Mouse (Mus musculus) gastrocnemius, postnatal 4 days (tissue): ENCODE data around the gene Plscr5. TPM values are rescaled to one million over a fixed set of nuclear protein-coding genes. Genes with fewer than 3 reads are reported as not detected.
A peak's percentile ranks its signal among the peaks of the same experiment; 100 is the strongest.
"Not testable (repeated sequence)": the region's sequence is repeated elsewhere in the genome, so short reads cannot be mapped to it uniquely, and the experiment has no call there.

Experiments
- DNase-seq, 2 experiments: peaks; one replicate each; pipeline ENCODE4 v3.0.0; 2021 to 2022; ENCODE audit warnings: low spot score in 2 of 2, mixed read lengths in 2 of 2
- long read RNA-seq, 2 experiments: library from polyadenylated mRNA; stranded (forward); transcript quantifications; one replicate each; pipeline ENCODE4 v2.0.0; 2021
- total RNA-seq, 2 experiments: library from RNA; stranded (reverse); gene quantifications; 2 replicates each; pipeline ENCODE4 v1.2.3; 2021

Gene Plscr5
- total RNA-seq = not detected
- long read RNA-seq, experiment 1 = 0 reads
- long read RNA-seq, experiment 2 = 0 reads

DNA sequence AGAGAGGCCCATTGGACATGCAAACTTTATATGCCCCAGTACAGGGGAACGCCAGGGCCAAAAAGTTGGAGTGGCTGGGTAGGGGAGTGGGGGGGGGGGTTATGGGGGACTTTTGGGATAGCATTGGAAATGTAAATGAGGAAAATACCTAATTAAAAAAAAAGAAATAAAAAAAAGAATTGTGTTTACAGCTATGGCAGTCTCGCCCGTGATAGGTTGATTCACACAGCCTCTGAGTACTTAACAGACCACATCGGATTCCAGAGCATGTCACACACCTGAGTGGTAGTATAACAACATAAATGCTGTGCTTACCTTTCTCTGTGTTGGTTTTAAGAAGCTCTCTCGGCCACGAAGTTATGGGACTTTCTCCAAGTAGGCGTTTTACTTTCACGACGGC lies at the start of gene Plscr5:
Gene Plscr5 (plus strand): TSS at position 301 of the 400 bp plus-strand sequence.
- DNase-seq = not testable (repeated sequence)

DNA sequence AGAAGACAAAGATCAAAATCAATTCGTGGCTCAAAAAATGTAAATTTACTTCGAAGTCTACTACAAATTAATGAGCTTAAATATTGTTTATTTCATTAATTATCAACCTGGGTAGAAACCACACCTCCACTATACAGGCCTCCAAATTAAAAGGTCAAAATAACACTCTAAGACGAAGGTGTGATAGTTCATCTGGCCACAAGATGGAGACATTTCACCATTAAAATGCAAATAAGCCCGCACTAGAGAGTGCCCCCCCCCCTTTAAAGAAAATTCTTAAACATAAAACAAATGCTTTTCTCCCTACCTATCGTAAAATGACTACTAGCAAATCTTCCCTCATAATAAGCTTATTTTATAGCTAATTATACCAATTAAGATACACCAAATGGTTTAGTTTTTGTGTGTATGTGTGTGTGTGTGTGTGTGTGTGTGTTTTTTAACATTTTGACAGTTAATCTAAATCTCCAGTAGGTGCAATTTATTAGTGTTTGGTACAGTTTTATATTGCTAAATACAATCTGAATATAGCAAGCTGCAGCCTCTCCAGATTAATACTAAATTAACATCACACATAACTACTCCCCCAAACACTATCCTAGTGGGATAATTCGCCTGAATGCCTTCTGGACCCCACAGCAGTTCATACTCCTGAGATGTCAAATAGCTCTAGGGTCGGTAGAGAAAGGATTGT lies 45.0 kb upstream of the Plscr5 start:
- no peak for DNase-seq

DNA sequence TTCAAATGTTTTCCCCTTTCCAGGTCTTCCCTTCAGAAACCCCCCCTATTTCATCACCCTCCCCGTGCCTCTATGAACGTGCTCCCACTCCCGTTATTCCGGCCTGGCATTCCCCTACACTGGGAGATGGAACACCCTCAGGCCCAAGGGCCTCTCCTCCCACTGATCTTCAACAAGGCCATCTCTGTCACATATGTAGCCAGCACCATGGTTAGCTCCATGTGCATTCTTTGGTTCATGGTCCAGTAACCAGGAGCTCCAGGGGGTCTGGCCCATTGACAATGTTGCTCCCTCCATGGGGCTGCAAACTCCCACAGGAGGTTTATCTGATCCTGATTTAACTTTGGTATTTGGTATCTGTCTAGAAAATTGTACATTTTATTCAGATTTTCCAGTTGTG lies 30.5 kb upstream of the Plscr5 start:
- no peak for DNase-seq

- DNase-seq = no peak
These were observed 19.3 kb upstream of the Plscr5 start for GRCm38 (mm10) chr9:92173318-92173985.

GRCm38 (mm10) chr9:92174176-92175075 lies 18.3 kb upstream of the Plscr5 start:
- no peak for DNase-seq

GRCm38 (mm10) chr9:92178861-92179469 lies 13.8 kb upstream of the Plscr5 start:
- DNase-seq = no peak

DNA sequence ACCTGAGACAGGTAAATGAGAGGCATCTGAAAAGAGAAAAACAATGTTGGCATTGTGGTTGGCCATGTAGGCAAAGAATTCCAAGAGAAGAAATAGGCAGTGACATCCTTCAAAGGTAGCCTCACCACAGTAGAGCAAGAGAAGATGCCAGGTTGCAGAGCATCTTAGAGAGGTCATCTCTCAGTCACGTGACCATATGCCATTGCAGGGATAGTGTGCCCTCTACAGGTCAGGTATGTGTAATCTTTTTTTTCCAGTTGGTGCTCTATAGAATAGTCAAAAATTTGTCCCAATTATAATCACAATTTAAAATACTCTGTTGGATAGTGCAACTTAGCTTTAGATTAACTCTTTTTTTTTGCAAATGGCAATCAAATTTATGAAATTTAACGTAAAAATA lies 1.4 kb upstream of the Plscr5 start:
- no peak for DNase-seq

GRCm38 (mm10) chr9:92198408-92198807 lies 5.7 kb downstream of the Plscr5 start:
- no peak for DNase-seq

DNA sequence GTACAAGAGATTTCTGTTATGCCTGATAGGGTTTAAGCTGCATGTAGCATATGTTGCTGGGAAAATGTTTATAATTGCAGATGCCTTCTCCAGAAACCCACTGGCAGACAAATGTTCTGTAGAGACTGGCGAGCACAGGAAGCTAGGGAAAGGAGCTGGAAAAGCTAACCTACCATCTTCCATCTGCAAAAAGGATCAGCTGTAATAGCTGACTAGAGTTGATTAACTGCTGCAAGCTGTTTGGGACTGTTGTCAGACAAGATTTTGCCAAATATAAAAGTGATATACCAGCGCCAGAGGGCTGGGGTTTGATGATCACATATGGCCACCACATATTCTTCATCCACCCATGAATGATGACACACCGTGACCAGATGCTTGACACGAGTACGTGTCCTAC lies 6.8 kb downstream of the Plscr5 start:
- no peak for DNase-seq

DNA sequence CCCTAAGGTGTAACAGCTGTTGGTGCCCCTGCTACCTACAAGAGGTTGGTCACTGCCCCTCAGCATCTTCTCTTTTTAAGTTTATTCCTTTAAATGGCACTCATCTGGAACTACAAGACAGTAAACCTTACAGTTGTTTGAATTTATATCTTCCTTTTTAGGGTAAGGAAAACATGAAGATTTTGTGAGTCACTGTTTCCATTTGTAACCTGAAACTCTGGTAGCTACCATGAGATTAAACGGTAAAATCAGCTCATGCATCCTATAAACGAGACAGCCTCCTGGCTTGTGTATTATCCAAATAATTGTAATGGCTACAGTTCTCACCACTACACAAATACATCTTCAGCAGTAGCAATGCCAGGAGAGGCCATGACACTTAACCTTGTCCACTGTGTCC lies 11.7 kb downstream of the Plscr5 start:
- no peak for DNase-seq

GRCm38 (mm10) chr9:92207307-92207706 lies 14.6 kb downstream of the Plscr5 start:
- peak in 1 of 2 experiments; percentile 37 for DNase-seq

DNA sequence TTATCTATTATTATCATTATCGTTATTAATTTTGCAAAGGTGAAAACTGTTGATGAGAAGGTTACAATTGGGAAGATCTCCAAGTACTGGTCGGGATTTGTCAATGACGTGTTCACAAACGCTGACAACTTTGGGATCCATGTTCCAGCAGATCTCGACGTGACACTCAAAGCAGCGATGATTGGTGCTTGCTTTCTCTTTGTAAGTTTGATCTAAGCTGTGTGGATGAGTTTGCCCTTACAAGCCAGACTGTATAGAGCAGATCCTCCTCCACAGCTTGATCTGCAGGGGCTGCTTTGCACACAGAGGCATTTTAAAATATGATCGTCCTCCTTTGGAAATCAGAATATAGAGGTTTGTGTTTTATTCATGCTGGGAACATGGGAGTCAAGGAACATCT lies 15.0 kb downstream of the Plscr5 start:
- no peak for DNase-seq

DNA sequence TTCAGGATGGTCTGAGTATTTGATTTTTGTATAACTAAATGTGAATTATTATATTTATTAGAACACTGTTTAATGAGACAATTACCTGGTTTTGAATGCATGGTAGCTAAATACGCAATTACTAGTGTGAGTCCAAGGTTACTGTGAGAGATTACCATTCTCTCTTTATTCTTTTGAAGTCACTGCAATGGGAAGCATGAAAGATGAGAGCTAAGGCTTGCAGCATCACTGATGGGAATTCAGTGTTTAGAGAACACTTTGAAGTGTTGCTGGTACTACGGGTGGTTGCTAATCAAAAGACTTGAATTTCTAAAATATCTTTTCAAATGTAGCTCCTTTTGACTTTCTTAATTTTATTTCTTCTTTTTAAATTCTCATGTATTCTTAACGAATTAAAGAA lies 17.1 kb downstream of the Plscr5 start:
- no peak for DNase-seq

DNA sequence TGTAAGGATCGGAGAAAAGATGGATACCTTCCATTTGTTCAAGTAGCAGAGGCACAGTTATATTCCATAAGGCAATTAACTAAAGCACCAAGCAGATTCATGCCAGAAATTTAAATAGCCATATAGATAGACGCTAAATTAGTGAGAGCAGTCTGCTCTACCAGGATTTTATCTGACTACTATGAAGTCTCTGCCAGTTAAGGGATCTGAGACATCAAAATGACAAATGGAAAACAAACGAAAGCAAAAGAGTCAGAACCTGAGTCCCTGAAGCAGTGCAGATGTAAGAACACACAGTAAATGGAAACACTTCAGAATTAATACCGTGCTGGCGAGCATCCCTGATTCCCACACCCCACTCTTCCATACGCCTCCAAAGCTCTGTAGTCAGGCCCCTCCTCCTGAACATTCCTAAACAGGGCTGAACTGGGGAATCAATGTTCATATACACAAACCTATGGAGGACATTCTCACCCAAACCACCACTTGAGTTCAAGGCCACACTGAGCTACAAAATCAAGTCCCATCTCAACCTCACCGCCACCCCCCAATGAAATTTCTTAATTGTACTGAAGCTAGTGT lies 17.7 kb downstream of the Plscr5 start:
- DNase-seq = no peak

GRCm38 (mm10) chr9:92211048-92211447 lies 18.3 kb downstream of the Plscr5 start:
- DNase-seq = no peak

DNA sequence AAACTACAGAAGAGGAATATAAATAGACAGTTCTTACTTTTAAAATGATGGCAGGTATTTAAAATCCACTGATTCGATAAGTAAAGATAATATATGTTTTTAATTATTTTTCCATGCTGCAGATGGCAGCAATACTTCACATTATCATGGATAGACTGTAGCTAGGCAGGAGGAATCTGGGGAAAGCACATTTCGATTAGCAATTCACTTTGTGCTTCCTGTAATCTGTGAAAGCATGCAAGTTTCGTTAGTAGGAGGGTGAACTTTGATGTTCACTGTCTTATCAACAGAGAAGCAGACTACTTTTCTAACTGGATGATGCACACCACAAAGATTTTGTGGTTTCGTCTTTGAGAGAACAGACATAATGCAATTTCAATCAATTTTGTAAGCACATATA lies 24.7 kb downstream of the Plscr5 start:
- no peak for DNase-seq

DNA sequence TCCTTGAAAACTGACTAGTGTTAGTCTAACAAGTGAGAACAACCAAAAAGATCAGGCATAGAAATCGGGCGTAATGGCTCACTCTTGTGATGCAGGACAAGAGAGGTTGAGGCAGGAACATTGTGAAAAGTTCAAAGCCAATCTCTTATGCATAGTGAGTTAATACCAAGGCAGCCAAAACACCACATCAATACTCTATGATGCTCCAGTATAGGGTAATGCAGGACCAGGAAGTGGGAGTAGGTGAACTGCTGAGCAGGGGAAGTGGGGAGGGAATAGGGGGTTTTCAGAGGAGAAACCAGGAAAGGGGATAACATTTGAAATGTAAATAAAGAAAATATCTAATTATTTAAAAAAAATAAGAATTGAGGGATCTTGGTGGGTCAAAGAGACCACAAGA lies 25.2 kb downstream of the Plscr5 start:
- no peak for DNase-seq

GRCm38 (mm10) chr9:92220151-92220550 lies 27.4 kb downstream of the Plscr5 start:
- DNase-seq = no peak

GRCm38 (mm10) chr9:92221480-92221879 lies 28.7 kb downstream of the Plscr5 start:
- no peak for DNase-seq

- DNase-seq = no peak
These were observed 32.0 kb downstream of the Plscr5 start for GRCm38 (mm10) chr9:92224598-92225231.
